Mouse (Mus musculus) brain, adult 2 months (tissue): ENCODE data around the gene Pign.

Source experiments
- DNase-seq: peaks from one replicate; pipeline ENCODE4 v3.0.0; 2011; ENCODE audit warnings: low read depth, low spot score

Gene Pign

GRCm38 (mm10) chr1:105663171-105663961 lies at the start of gene Pign, which contains the start of gene Relch:
Gene Pign (minus strand): TSS chr1:105663677.
Gene Relch (plus strand): TSS chr1:105663861.
- peak; percentile 100 for DNase-seq

GRCm38 (mm10) chr1:105712822-105713221 lies 49.3 kb upstream of the Pign start:
- no peak for DNase-seq

- peak; percentile 61 for DNase-seq
These were observed 47.8 kb upstream of the Pign start for GRCm38 (mm10) chr1:105711227-105711626.

- DNase-seq = no peak
These were observed 45.9 kb upstream of the Pign start for GRCm38 (mm10) chr1:105709415-105709814.

- no peak for DNase-seq
These were observed 37.6 kb upstream of the Pign start for GRCm38 (mm10) chr1:105700984-105701530.

- peak; percentile 13 for DNase-seq
These were observed 32.1 kb upstream of the Pign start for GRCm38 (mm10) chr1:105695581-105695980.

GRCm38 (mm10) chr1:105685501-105685900 lies 22.0 kb upstream of the Pign start:
- peak; percentile 69 for DNase-seq

- DNase-seq = peak; percentile 32
These were observed 17.1 kb upstream of the Pign start for GRCm38 (mm10) chr1:105680587-105680986.

GRCm38 (mm10) chr1:105674763-105675162 lies 11.3 kb upstream of the Pign start:
- DNase-seq = peak; percentile 36

GRCm38 (mm10) chr1:105669700-105670099 lies 6.2 kb upstream of the Pign start:
- DNase-seq = no peak

- peak; percentile 23 for DNase-seq
These were observed 710 bp upstream of the Pign start for GRCm38 (mm10) chr1:105663962-105664812.

GRCm38 (mm10) chr1:105662820-105663170 lies 682 bp downstream of the Pign start:
- DNase-seq = no peak

- DNase-seq = peak; percentile 73
These were observed 3.5 kb downstream of the Pign start for GRCm38 (mm10) chr1:105660015-105660414.

- no peak for DNase-seq
These were observed 9.5 kb downstream of the Pign start for GRCm38 (mm10) chr1:105653981-105654380.

- DNase-seq = no peak
These were observed 12.8 kb downstream of the Pign start for GRCm38 (mm10) chr1:105650650-105651049.

- no peak for DNase-seq
These were observed 19.4 kb downstream of the Pign start for GRCm38 (mm10) chr1:105644093-105644492.

- DNase-seq = peak; percentile 74
These were observed 33.0 kb downstream of the Pign start for GRCm38 (mm10) chr1:105630481-105630880.

- DNase-seq = no peak
These were observed 73.8 kb downstream of the Pign start for GRCm38 (mm10) chr1:105589673-105590072.

GRCm38 (mm10) chr1:105588697-105589096 lies 74.8 kb downstream of the Pign start:
- no peak for DNase-seq

GRCm38 (mm10) chr1:105582800-105583199 lies 80.7 kb downstream of the Pign start:
- no peak for DNase-seq

- DNase-seq = peak; percentile 57
These were observed 82.6 kb downstream of the Pign start for GRCm38 (mm10) chr1:105580909-105581308.

- DNase-seq = peak; percentile 33
These were observed 97.4 kb downstream of the Pign start for GRCm38 (mm10) chr1:105566051-105566450.
